Mouse (Mus musculus) megakaryocyte-erythroid progenitor cell, adult 5-6 weeks (primary cell): ENCODE measurements around the gene Mlf2. TPM values are rescaled to one million over a fixed set of nuclear protein-coding genes. Genes with fewer than 3 reads are reported as not detected.
A peak's percentile ranks its signal among the peaks of the same experiment; 100 is the strongest.
"Not testable (repeated sequence)": the region's sequence is repeated elsewhere in the genome, so short reads cannot be mapped to it uniquely, and the experiment has no call there.

Experiments used
- ATAC-seq: replicated peaks from 2 replicates; pipeline ENCODE4 v1.8.0; 2016; ENCODE audit warnings: mild to moderate bottlenecking, inconsistent platforms; ENCODE audit not compliant: severe bottlenecking, poor library complexity, low FRiP score, low TSS enrichment
- total RNA-seq, 2 experiments: library from RNA; stranded (forward) in 1 of 2; stranded (reverse) in 1 of 2; fragments of 200-1000, 215-1000 nt in 1 of 2; fragments of >200 nt in 1 of 2; fragmentation: Nextera tagmentation in 1 of 2; gene quantifications; 2 replicates each; pipeline ENCODE4 v1.2.3; 2014 to 2017

Mlf2 gene
- total RNA-seq (2014; fragmentation: Nextera tagmentation) (103 and 117 TPM in 2 replicates), total RNA-seq (2017) (59.2 and 99.1 TPM in 2 replicates)

GRCm38 (mm10) chr6:124930754-124931524 is at the start of gene Mlf2:
Mlf2 (plus strand) TSS chr6:124931386.
- peak; percentile 87 for ATAC-seq

- ATAC-seq: no peak
These were observed 49.4 kb upstream of the Mlf2 start for GRCm38 (mm10) chr6:124881821-124882220.

GRCm38 (mm10) chr6:124883351-124883750 is 47.8 kb upstream of the Mlf2 start:
- no peak for ATAC-seq

- peak; percentile 58; the same call in 1 of the 2 replicates for ATAC-seq
These were observed 46.3 kb upstream of the Mlf2 start for GRCm38 (mm10) chr6:124884714-124885500.

- no peak for ATAC-seq
These were observed 45.2 kb upstream of the Mlf2 start for GRCm38 (mm10) chr6:124885956-124886381.

GRCm38 (mm10) chr6:124887986-124888385 is 43.2 kb upstream of the Mlf2 start, which contains the start of gene Cd4:
Cd4 (minus strand) TSS chr6:124888221.
- ATAC-seq: no peak

- no peak for ATAC-seq
These were observed 42.5 kb upstream of the Mlf2 start for GRCm38 (mm10) chr6:124888555-124889125.

GRCm38 (mm10) chr6:124890997-124891396 is 40.2 kb upstream of the Mlf2 start:
- ATAC-seq: no peak

GRCm38 (mm10) chr6:124894113-124894512 is 37.1 kb upstream of the Mlf2 start:
- ATAC-seq: not testable (repeated sequence)

GRCm38 (mm10) chr6:124898359-124898758 is 32.8 kb upstream of the Mlf2 start:
- ATAC-seq: no peak

GRCm38 (mm10) chr6:124900056-124900800 is 31.0 kb upstream of the Mlf2 start:
- ATAC-seq: no peak

- ATAC-seq: no peak
These were observed 30.2 kb upstream of the Mlf2 start for GRCm38 (mm10) chr6:124900801-124901480.

GRCm38 (mm10) chr6:124901851-124902250 is 29.3 kb upstream of the Mlf2 start:
- ATAC-seq: no peak

GRCm38 (mm10) chr6:124903580-124904151 is 27.5 kb upstream of the Mlf2 start:
- peak; percentile 93 for ATAC-seq

- peak; percentile 78 for ATAC-seq
These were observed 26.8 kb upstream of the Mlf2 start for GRCm38 (mm10) chr6:124904161-124904981.

GRCm38 (mm10) chr6:124904991-124905860 is 26.0 kb upstream of the Mlf2 start:
- no peak for ATAC-seq

- ATAC-seq: no peak
These were observed 23.4 kb upstream of the Mlf2 start for GRCm38 (mm10) chr6:124907767-124908166.
